Mouse (Mus musculus) urinary bladder, postnatal 14 days (tissue): ENCODE measurements around the gene Ghrh.

Source experiments
- DNase-seq: peaks from one replicate; pipeline ENCODE4 v3.0.0; 2021; ENCODE audit warnings: low spot score

Ghrh gene

DNA sequence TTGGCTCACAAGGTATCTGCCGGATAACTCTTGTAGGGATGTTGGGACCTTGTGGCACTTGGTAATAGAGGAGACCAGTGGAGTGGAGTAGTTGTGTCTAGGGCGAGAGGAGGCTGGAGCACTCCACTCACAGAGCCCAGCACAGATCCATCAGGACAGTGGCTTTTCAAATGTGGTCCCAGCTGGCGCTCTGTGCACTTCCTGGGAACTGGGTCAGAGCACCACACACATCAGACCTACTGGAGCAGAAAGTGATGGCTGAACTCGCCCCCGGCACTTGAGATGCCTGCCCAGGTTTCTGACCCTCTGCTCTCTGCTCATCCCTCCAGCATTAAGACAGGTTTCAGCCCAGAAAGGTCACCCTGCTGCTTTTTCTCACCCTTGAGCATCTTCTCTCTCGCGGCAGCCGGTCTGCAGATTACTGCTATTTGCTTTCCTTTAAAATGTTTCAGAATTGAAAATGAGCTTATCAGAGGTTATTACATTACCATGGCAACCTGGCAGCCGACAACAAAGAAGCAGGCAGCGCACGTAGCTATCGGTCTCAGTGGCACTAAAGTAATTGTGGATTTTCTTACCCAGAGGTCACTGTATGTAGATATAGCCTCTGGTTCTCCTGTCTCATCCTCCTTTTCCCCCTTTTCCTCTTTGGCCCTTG, 1.9 kb upstream of the Ghrh start:
- DNase-seq = no peak

DNA sequence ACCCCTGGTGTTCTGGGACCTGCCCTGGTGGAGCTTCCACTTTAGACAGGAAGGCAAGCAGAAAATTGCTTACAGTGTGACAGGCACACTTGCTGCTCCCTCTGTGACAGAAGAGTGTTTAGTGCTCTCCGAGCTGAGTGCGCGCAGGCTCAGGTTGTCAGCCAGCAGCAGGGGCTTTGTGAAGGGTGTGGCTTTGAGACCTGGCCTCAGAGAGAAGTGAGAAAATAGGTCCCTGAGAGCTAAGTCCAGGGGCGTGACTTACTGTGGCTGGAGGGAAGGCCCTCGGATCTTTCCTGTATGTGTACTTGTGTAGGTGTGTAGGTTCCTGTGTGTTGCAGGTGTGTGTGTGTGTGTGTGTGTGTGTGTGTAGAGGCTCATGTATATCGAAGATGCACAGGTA, 4.0 kb downstream of the Ghrh start:
- DNase-seq = no peak

DNA sequence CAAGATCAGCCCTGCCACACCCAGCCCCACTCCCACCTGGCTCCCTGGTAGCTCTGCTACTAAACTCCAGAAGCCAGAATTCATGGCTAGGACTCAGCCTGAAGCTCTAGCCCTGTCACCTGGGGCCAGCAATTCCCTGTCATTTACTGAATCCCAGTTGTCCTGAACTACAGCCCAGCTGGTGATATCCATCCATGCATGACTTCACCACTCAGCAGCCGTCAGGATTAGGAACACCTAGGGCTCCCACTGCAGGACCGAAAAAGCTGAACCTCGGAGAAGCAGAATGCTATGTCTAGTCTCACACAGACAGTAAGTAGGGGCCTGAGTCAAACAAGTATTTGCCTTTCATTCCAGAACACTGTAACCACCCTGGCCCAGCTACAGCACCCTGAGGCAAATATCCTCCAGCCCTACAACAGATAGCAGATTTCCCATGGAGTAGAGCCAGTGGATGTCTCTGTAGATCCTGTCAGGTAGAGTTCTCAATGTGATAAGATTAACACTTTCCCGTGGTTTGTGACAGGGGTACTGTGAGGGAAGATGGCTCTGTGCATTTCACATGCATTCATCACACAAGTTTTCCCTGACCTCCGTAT, 4.9 kb downstream of the Ghrh start:
- DNase-seq = no peak

DNA sequence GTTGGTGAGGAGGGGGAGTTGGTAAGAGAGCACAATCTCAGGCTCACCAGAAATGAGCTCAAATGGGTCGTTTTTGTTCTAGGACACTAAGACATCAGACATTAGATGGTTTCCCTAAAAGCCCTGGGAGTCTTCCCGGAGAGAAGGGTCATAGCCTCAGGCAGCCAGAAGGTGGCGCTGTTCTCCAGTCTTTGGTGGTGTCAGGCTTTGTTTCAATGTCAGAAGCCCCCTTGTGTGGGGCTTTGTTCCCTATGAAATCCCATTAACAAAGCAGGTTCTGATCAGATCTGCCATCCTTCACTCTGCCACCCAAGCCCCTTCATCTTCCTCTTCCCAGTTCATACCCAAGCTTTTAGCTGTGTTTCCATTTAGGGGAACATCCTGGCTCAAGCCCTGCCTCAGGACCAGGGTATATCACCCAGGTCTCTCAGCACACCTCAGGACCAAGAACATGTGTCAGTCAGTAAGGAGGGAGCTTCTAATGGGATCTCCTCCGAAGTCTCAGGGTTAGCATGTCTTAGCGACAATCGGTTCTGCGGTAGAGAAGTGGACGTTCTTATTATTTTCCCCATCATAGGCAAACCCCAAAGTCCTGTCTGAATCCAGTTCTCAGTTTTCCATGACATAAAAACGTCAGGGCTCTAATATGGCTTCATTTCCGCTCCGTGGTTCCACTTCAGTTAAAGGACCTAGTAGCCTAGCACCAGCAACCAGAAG, 5.6 kb downstream of the Ghrh start:
- DNase-seq = peak; percentile 70

DNA sequence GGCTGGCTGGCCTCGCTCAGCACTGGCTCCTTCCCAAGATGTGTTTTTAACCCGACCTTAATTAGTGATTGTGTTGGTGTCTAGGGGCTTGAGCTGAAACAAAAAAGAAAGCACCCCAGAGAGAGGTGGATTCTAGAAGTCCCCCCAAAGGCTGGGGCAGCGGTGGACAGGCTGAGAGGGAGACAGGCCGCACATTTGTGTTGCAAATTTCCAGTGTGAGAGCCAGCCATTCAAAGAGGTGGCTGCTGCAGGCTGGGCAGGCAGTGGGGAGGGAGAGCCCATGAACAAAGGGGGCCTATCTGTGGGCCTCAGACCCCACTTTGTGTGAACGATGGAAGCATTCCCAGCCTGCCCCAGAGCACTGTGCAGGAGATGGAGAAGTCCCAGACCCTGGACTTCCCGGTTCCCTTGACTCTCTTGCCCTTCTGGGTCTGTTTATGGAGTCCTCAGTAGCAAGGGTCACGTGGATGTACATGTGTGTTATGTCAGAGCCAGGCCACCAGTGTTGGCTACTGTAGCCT, 7.0 kb downstream of the Ghrh start:
- no peak for DNase-seq

DNA sequence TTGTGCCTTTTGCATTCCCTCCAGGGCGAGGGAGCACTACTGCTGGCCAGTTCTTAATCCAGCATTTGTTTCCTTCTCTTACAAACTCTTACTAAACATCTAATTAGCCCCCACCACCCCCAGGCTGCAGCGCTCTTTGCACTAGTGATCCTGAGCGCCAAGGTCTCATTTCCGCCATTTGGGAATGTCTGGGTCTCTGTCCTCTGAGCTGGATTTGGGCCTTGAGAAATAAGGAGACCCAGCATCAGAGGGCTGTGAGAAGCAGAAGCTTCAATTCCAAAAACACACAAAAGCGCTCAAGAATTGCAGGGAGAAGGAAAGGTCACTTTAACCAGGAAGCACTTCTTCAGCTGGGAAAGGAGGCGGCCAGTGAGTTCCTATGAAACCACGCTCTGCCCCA, 7.8 kb downstream of the Ghrh start:
- DNase-seq = no peak

GRCm38 (mm10) chr2:157338663-157339062, 8.6 kb downstream of the Ghrh start:
- peak; percentile 83 for DNase-seq

GRCm38 (mm10) chr2:157332059-157332458, 15.2 kb downstream of the Ghrh start:
- no peak for DNase-seq

DNA sequence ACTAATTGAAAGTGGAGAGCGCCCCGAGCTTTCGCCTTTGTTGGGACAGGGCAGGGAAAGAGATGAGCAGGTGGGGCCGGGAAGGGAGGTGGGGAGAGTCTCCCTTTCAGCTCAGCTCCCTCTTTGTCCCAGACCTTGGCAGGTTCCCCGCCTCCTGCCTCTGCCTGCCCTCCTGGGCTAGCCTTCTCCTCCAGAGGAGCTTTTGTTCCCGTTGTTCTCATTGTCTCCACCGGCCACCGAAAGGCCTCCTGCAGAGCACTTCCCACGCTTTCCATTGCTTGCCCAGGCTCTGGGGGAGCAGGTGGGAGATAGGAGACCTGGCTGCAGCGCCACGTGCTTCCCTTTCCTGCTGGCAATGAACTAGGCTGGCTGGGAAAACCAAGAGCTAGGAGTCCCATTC, 18.7 kb downstream of the Ghrh start:
- no peak for DNase-seq

GRCm38 (mm10) chr2:157328106-157328505, 19.2 kb downstream of the Ghrh start:
- no peak for DNase-seq

GRCm38 (mm10) chr2:157325238-157325637, 22.1 kb downstream of the Ghrh start:
- peak; percentile 42 for DNase-seq

GRCm38 (mm10) chr2:157322029-157322766, 25.1 kb downstream of the Ghrh start:
- no peak for DNase-seq

DNA sequence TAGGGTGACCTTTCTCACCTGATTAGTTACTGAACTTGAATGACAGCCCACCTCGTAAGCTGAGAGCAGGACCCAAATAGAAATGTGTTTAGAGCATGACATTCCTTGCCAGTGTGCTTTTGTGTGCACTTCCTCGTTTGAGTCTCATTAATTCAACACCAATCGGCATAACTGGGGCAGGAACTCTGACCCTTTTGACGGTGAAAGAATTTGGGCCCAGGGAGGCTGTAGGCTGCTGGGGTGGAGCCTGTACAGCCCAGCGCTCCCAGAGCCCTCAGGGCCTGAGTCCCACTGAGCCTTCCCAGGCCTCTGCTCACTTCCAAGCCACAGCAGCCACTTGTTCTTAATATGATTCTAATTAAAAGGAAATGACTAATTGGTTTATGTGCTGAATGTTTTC, 26.4 kb downstream of the Ghrh start:
- DNase-seq = no peak

DNA sequence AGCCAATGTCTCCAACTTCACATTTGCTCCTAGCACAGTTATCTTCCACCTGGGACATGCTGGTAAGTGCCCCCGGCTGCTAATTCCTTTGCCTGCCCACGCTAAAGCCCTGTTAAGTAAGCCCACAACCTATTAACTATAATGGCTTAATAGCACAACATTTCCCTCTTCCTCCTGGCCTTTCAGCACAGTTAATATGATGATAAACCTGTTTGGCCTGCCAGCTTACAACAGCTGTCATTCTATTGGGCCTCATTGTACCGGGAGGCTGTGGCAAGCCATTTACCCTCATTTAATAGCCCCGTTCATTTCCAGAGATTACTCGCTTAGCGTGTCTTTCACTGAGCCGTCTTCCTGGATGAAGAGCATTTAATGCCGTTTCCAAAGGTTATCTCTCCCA, 27.2 kb downstream of the Ghrh start:
- DNase-seq = no peak

DNA sequence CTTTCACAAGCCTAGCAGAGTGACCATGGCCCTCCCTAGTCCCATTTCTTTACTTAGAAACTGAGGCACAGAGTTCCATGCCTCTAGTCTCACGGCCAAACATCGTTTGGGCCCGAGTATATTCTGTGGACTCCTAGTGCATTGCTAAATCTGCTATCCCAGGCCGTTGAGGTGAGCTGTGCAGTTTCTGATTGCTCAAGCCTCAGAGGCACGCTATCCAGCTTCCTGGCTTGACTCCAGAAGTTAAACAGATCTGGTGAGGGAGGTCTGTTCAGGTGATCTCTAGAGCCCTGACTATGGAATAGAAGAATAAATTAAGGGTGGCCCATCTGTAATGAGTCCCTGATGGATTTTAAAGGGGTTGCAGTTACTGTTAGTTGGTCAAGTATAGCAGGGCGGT, 30.1 kb downstream of the Ghrh start:
- DNase-seq = no peak

DNA sequence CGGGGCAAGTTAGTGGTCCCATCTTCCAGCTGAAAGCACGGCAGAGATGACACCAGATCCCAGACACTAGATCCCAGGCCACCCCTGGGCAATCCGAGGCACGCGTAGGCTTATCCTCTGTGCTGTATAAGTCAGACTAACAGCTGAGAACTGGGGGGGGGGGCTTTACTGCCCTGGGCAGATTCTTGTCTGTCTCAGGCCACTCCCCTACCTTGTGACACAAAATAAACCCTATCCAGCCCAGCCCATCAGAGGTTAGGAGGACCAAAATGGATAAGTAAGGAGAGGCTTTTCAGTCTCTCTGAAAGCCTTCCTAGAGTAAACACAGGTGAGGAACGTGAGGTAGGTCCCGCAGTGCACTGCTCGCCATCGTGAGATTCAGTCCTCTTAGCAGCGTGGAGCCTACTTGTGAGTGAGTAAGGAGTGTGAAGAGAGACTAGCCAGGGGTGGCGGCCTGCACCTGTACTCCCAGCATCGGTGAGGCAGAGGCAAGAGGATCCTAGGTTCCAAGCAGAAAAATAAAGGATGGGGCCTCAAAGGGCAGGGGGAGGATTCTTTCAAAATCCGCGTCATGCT, 30.9 kb downstream of the Ghrh start:
- no peak for DNase-seq

- no peak for DNase-seq
These were observed 31.8 kb downstream of the Ghrh start for GRCm38 (mm10) chr2:157315486-157315885.

DNA sequence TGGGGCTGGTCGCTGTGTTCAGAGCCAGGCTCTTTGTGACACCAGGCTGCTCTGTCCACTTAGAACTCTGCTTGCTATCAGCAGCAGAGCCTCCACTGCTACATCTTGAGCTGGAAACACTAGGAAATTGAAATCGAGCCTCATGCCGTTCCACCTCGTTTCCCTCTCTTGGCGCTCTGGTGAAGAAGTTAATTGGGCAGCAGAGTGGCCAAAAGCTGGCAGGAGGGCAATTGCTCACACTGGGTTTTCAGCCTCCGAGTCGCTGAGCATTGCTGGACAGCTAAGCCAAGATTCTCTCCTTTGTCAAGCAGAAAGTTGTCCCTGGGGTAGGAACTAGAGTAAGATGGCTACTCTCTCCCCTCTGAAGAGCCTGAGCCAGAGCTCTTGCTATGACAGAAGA, 33.0 kb downstream of the Ghrh start:
- no peak for DNase-seq

GRCm38 (mm10) chr2:157313718-157314117, 33.6 kb downstream of the Ghrh start:
- DNase-seq = no peak

DNA sequence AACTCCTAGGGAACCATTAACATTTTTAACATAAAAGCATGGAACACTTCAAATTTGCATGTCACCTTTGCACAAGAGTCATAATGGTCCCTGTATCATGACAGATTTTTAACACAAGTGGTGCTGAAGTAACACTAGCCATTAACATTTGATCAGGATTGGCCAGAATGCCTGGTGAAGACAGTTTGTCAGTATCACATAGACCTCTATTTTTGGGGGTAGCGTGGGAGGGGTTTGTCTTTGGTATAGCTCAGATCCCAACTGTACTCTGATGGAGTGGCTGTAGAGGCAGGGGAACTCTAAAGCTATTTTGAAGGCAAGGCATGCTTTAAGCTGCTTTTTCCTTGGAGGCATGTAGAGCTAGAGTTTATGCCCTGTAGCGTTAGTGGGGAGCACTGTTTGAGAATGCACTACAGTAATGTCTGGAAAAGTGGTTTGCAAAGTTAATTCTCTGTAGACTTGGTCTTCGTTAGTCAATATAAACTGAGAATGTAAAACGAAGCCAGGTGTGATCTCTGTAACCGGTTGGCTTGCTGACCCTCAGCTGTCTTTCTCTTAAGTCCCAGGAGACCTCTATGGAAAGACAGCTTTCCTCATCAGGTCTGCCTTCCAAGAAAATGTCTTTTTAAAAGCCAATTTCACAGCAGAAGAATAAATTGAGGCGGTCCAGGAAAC, 36.2 kb downstream of the Ghrh start:
- no peak for DNase-seq

GRCm38 (mm10) chr2:157309611-157310010, 37.7 kb downstream of the Ghrh start:
- no peak for DNase-seq
